Mouse (Mus musculus) cerebellum, postnatal 4 days (tissue): Measurements from ENCODE around the gene Nrxn1.

Source experiments
- DNase-seq, 2 experiments: peaks; one replicate each; pipeline ENCODE4 v3.0.0; 2022; ENCODE audit warnings: low spot score in 2 of 2, mixed read lengths in 1 of 2

The Nrxn1 gene

DNA sequence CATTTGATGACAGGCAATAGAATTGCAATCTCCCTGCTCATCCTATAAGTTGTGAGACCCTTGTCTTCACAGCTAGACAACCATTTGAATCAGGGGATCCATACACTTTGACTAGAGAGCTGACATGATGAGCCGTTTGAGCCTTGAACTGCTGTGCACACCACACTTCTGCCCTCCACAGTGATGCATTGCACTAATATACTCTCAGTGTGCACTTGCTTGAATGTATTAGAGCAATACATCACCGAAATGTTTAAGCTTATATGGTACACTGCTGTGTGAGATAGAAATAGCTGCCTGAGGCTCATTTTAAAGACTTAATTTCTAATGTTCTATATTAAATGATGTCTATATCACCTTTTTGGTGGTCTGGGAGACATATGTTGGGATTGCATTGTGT, 430.6 kb downstream of the Nrxn1 start:
- DNase-seq: no peak

DNA sequence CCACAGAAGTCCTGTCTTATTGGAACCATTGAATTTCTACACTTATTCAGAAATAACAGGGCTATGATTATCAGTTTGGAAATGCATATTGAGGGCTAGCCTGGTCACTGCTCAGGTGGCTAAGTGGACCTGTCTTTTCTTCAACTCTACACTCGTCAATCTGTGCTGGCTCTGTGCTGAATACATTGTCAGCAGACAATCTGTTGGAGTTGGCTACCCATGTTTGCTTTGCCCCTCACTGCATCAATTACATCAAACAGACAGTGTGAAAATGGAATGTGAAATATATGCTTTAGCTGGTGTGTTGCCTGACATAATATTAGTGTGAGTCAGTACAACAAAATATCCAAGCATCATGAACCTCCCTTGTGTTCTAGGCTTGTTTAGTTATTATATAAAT, 438.4 kb downstream of the Nrxn1 start:
- DNase-seq: no peak

DNA sequence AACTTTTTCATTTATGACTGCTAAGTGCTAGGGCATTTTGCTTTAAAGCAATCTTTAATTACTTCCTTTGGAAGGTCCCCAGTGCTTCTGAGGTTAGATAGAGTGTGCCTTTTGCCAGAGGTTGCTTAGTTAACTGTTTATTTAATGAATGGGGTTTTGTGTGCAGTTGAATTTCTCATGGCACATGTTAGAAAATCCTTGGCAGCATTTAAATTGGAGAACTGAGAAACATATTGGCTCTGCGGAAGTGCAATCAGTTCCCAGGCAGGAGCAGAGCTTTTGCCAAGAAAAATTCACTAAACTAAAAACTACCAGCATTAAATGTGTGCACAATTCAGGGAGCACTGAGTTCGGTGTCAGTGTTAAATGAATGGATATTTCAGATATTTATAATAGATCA, 439.5 kb downstream of the Nrxn1 start:
- DNase-seq: no peak

DNA sequence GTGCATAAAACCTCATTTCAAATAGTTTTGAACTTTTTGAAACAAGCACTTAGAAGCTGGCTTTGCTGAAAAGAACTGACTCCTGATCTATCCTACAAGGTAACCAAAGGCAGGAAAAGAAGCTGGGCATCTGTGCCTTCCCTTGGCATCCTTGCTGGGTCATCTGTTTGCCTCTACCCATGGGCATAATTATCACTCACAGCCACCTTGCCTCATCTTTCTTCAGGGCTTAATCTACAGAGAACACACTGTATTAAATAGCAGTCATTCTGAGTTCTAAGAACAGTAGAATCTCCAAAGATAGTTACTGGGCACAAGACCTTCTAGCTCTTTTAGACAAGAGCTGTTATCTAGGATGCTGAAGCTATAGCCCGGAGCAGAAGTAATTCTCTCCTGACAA, 442.6 kb downstream of the Nrxn1 start:
- no peak for DNase-seq

DNA sequence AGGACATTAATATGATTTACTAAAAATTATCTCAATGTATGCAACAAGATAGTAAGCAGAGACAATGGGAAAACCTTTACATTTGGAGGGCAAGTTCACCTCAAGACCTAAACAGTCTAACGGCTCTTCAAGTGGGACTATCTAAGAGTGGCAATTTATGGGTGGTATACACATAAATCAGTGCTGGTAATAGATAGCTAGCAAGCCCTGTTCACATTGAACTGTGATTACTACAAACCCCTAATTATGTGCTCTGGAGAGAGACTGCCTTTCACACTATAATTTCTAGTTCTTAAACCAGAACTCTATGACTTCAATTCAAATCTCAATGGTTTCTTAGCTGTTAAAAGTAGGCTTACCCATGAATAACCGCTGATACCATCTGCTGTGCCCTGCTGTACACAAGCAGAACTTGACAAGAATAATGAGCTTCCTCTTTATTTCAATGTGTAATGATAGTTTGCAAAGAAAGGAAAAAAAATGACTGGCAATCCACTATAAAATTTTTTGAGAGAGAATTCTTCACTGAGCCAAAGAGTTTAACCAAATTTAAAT, 453.8 kb downstream of the Nrxn1 start:
- no peak for DNase-seq

DNA sequence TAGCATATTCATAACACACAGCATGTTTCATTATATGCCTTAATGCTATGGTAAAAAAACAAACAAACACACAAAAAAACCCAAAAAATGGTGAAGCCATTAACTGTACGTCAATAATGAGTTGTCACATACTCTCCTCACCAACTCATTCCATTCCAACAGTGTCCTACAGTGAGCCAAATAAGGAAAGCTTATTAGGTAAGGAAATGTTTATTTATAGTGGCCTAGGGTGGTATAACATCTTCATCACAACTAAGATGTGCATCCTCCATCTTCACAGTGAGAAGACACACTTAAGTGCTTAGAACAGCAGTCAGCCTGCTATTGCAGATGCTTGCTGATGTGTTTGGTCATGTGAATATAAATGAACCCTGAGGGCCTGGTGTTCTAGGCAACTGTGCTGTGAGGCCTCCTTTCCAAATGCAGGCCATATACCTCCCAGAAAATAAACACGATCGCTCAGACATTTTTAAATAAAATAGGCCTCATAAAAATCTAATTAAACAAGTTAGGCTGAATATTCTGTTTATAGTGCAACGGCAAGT, 454.6 kb downstream of the Nrxn1 start:
- DNase-seq: no peak

DNA sequence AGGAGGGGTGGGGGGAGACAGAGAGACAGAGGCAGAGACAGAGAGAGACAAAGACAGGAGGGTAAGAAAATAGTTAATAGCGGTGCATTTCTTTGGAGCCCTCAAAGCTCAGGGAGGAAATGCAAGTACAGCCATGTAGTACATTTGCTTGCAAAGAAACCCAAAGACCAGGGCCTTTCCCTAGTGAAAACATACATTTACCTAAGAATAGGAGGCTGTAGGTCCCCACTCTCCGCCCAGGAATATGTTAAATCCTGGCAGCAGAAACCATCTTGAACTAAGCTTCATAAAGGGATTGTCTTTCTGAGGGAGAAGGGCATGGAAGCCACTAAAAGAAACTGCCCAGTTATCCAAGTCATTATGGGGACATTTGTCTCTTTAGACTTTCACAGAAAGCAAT, 461.5 kb downstream of the Nrxn1 start:
- DNase-seq: no peak

DNA sequence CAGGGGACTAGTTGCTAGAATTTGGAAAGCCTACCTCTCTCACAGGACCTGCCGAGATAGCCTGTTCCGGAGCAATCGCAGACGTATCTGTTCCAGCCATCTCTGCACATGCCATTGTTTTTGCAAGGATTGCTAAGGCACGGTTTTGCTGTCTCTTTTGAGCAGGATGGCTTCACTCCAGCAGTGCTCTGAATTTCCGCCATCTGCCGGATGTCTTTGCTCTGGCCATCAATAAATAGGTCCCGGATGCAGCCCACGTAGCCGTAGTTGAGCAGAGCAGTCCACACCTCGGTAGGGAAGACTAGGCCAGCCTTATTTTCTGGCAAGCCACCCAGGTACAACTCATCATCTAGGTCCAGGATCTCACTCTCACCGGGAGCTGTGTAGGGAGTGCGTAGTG, 463.0 kb downstream of the Nrxn1 start:
- DNase-seq: peak in 1 of 2 experiments; percentile 30

DNA sequence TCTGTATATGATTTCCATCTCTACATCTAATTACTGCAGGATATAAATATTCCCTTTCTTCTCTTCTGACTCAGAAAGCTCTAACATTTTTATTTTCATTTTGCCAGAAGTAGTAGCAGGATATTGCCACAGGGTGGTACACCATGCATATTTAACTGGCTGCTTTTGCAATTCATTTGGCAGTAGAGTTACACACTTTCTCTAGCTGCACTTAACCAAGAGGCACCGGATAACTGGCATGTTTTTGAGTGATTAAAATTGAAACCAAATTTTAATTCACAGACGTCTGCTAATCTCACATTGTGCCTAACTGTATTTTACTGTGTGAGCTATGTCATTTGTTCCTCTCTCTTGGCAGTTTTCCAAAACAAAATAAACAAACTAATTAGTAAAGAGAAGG, 464.4 kb downstream of the Nrxn1 start:
- peak in 1 of 2 experiments; percentile 30 for DNase-seq

DNA sequence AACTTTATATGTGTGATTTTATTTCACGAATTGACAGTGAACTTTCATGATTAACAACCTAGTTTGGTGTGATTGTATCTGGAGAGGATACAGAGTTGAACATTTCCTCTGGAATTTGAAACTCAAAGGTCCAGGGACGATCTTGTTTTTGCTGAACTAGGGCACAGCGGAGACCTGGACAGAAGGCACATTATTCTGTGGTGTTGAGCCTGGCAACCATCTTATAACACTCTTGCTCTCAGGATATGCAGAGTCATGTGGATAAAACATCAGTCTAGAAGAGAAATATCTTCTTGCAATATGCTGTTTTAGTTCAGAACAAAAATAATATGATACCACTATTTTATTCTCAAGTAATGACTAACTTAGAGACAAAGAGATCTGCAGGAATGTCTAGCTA, 464.9 kb downstream of the Nrxn1 start:
- no peak for DNase-seq

DNA sequence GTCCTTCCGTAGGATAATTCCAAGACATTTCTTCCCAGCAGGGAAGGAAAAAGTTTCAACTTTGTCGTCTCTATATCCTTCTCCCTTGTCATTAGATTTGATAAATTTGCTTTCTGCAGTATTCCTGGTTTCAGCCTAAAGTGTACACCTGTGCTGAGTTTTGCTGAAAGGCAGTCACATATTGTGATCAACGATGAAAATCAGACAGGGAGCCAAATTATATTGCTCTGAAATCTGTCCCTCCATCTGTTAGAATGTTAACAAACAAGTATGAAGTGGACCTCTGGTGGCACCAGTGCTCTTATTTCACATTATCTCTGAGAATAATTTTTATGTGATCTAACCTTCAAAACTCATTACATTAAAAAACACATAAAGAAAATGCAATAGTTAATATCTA, 465.5 kb downstream of the Nrxn1 start:
- DNase-seq: no peak

DNA sequence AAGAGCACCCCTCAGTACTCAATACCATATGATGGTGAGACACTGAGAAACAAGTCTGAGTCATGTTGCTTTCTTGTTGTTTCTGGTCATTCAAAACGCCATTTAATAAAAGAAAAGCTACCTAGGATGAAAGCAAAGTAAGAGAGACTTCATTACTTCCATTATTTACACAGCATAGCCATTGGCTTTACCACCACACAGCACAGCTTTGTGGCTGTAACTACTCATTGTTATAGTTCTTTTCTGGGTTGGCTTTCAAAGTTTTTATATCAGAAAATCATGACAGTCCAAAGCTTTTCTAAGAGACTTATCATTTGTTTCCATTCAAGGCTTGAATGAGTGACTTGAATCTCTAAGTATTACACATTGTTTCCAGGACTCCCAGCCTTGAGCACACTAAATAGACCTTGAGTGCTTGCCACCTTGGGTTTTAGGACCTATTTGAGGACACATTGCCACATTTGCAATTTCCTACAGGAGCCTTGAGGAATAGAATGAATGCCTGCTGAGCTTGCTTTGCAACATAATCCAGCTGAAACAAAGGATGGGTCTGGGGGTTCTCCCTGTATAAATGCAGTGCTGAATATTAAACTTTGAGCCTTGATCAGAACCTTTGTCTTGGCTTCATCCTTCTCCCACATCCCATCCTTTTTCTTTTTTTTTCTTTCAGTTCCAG, 468.1 kb downstream of the Nrxn1 start:
- no peak for DNase-seq

DNA sequence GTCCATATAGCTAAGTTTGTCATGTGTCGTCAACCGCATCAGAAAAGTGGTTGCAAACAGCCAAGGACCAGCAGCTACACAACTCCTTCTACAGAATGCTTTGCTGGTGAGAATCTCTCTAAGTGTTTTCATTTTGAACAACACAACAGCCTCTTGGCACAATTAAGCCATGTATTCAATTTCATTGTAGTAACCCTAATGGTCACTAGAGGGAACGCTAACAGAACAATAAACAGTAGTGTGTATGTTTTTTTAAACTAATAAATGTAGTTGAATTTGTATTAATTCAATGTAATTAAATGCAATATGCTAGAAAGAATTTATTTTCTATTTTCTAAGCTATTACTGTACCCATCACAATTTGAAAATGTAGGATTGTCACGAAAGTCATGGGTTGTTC, 471.0 kb downstream of the Nrxn1 start:
- no peak for DNase-seq

DNA sequence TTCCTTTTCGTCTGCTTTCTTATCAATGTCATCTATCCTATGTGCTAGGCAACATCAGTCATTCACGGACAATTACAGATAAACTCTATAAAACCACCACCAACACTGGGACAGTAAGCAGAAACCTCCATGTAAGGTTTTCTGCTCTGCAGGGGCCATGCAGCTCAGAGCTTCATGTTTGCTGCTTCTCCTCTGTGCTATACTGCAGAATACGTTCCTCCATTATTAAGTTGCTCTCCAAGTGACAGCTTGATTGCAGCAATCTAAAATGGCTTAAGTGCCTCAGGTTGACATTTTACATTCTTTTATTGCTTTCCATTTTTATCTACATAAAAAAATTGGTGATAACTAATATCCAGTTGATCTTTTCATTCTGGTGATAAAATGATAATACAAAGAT, 477.9 kb downstream of the Nrxn1 start:
- no peak for DNase-seq

DNA sequence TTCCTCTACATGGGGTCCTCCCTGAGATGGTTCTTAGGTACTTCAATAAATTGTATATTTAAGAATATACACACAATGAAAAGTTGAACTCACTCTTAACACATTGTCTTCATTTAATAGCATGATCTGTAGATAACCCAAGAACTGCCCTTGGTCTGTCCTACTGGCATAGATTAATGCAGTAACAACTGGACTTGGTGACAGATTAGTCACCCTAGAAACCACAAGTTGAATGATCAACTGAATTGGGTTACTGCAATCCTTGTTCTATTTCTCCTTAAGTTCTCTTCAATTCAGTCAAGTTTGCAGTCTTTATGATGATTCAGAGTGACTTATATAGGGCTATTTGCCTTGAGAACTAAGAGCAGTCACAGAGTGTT, 485.5 kb downstream of the Nrxn1 start:
- no peak for DNase-seq

DNA sequence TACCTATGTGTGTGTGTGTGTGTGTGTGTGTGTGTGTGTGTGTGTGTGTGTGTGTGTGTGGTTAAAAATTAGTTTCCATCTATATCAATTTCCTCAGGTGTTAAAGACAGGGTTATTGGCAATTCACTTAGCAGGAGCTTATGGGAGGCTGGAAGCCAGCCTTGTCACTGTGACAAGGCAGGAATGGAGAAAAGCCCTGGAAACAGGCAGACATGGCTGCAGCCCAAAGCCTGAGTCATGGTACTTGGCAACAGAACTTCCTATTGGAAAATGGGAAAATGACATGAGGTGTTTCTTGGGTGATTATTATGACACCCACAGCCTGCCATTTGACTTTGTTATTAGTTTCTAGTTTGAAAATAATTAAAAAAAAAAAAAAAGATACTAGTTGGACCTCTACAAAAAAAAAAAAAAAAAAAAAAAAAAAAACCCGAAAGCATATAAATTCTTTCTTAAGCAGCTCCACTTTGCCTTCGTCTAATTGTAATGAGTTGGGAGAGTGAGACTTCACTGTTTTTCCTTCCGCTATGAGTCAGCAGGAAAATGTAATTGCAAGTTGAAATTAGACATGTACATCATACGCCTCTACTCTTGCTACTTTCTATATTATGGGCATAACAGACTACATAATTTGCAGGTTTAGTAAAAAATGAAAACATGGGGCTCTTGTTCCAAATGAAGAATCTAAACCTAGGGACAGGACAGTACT, 486.0 kb downstream of the Nrxn1 start:
- DNase-seq: no peak

DNA sequence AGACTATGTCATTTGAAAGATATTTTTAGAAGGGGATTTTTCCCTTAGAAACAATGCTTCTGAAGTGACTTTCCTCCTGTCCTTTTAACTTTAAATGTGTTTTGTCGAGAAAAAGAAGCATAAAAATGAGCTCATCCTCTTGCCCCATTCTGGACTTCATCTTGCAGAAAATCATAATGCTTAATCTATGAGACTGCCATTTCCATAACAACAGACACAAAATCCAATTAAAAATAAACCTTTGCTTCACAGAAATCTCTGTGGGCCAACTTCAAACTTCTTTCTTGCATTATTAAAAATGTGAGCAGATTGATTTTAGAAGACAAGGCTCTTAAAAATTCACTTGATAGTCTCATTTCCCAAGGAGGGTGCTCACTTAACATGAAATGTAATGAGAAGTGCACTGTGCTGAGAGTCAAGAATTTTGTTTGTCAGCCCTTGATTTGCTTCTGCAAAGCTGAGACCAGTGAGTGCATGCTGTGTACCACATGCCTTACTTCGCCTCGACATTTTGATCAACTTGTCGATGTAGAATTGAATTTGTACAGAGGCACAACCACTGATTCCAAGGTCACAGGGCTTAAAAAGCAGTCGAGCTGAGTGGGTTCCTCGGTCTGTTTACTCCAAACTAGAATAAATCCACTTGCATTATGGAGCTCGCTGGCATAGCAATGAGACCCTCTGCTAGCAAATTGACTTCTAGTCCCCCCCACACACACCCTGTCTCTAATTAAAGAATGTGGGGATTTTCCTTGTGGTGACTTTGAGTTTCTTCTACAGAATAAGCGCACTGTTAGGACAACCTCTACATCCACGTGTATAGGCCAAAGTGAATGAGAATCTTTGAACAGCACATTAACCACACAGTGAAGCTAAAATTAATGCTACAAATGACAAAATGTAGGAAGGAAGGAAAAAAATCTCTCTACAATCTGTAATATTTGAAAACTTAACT, 493.0 kb downstream of the Nrxn1 start:
- DNase-seq: no peak

DNA sequence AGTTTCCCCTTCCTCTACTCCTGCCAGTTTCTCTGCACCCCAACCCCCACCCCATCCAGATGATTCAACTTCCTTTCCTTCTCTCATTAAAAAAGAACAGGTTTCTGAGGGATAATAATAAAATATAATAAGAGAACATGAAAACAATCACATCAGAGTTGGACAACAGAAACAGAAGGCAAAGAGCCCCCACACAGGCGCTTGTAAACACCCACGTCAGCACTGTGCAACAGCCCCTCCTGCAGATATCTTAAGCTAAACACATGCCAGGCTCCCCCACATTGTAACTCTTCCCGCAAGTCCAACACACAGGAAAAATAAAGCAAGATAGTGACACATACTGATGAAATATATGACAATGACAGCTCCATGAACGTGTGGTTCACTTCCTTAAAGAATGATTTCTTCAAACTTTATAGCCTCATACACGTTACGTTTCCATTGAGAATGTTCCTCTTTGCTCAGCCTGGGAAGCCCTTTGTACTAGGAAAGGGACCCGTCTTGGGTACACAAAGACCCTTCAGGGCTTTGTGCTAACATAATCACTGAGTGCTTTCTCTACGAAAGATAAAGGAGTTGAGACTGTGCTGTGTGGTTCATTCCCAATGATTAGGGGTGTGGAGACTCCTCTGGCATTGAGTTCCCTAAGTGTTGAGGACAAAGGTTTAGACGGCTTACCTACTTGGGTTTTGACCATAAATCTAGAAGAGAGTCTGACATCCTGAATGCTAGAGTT, 497.9 kb downstream of the Nrxn1 start:
- DNase-seq: no peak

DNA sequence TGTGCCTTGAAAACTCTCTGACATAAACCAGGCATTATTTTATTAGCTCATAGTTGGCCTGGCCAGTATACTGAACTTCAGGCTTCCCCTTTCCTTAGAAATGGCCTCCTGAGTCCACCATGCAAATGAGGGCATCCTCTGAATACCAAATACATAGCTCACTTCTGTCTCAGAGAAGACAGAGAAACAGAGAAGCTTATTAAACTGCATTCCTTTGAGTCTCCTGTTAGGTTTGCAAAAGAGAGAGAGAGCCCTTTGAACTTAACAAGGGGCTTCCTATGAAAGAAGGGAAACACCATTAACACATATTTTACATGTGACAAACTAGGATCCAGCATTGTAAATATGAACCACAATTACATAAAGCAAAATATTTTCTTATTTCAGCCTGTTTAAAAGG, 506.0 kb downstream of the Nrxn1 start:
- no peak for DNase-seq

DNA sequence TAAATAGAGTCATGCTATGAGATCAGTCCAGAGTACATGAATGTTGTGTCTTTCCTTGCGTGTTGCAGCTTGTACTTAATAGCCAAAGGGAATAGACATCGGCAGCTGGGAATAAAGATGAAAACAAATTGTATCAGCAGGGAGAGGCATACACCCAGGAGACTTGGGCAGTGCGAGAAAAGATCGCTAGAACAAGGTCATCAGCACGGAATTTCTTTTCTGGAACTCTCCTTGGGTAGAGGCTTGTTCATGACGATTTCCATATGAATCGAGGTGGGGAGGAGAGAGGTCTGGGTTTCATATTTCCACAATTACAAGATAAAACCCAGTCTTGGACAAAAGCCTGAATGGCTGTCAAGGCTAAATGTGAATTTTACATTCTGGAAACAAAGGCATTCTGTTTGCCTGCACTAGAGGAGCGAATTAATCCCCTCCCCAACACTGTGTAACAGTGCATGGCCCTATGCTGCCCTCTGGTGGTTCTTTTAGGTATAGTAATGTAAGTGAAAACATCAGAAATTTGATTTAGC, 508.1 kb downstream of the Nrxn1 start:
- DNase-seq: peak in 1 of 2 experiments; percentile 43
